Mouse (Mus musculus) myocyte (in vitro differentiated cells): Measurements from ENCODE around the gene Uba2.

Experiments
- E2F4 ChIP-seq: IDR thresholded peaks from one replicate; pipeline ENCODE4 v1.6.1; 2011; ENCODE audit warnings: mild to moderate bottlenecking, control low read depth, moderate library complexity; ENCODE audit not compliant: insufficient read depth
- MAX ChIP-seq: IDR thresholded peaks from one replicate; pipeline ENCODE4 v1.6.1; 2011; ENCODE audit warnings: low read depth, mild to moderate bottlenecking, control low read depth
- POLR2A ChIP-seq: IDR thresholded peaks from one replicate; pipeline ENCODE4 v1.6.1; 2011; ENCODE audit warnings: low read depth, mild to moderate bottlenecking, control low read depth, moderate library complexity; ENCODE audit not compliant: insufficient read length
- REST ChIP-seq: IDR thresholded peaks from one replicate; pipeline ENCODE4 v1.6.1; 2011; ENCODE audit warnings: mild to moderate bottlenecking, control low read depth, moderate library complexity; ENCODE audit not compliant: insufficient read depth, insufficient read length
- SRF ChIP-seq: IDR thresholded peaks from one replicate; pipeline ENCODE4 v1.6.1; 2011; ENCODE audit warnings: low read depth; ENCODE audit not compliant: control insufficient read depth, insufficient read length
- USF1 ChIP-seq: IDR thresholded peaks from one replicate; pipeline ENCODE4 v1.6.1; 2011; ENCODE audit warnings: low read depth, mild to moderate bottlenecking, control low read depth, moderate library complexity

GRCm38 (mm10) chr7:34132355-34133079 lies 36.9 kb downstream of the Uba2 start:
- TF ChIP-seq POLR2A (no peak), REST (no peak), SRF (no peak), MAX (no peak), E2F4 (no peak), USF1 (no peak)
